Mouse (Mus musculus) ES-E14 (cell line): ENCODE measurements at regions not wholly inside any gene's neighbourhood (a gene's known extent, or its start where the extent isn't known, plus 50 kb on each side); places are given as distances from the start of the nearest gene placed in this dataset.

Experiments used
- CHD2 ChIP-seq: IDR thresholded peaks from 2 replicates; pipeline ENCODE4 v1.6.1; 2014; ENCODE audit warnings: mild to moderate bottlenecking, low read depth, low read length, inconsistent platforms
- HCFC1 ChIP-seq: IDR thresholded peaks from 2 replicates; pipeline ENCODE4 v1.6.1; 2012; ENCODE audit warnings: low read length, inconsistent platforms, borderline replicate concordance; ENCODE audit not compliant: insufficient read depth
- MAFK ChIP-seq: IDR thresholded peaks from 2 replicates; pipeline ENCODE4 v1.6.1; 2014; ENCODE audit warnings: mild to moderate bottlenecking, low read depth, low read length, inconsistent platforms; ENCODE audit not compliant: insufficient read depth
- ZC3H11A ChIP-seq: IDR thresholded peaks from 2 replicates; pipeline ENCODE4 v1.6.1; 2012; ENCODE audit warnings: low read depth, mild to moderate bottlenecking, inconsistent platforms, low read length, borderline replicate concordance
- ZNF384 ChIP-seq: IDR thresholded peaks from 2 replicates; pipeline ENCODE4 v1.6.1; 2012; ENCODE audit warnings: low read depth, low read length, inconsistent platforms

DNA sequence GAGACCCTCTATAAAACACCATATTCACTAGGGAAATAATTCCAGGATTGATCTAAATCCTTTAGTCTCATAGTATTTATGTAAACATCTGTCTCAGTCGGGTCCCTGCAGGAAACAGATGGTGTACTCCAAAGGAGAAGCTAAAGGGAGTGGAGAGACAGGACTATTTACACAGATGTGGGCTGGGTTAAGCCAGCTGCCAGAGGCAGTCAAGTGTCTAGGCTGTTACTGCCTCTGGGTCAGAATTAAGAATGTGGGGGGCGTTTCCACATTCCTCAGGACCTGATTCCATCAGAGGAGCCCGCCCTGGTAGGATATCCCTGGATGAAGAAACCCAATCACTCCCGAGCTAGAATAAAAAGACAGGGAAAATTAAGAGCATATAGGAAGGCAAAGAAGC lies 380.2 kb upstream of the Auts2 start:
- no peak for TF ChIP-seq HCFC1
- no peak for TF ChIP-seq MAFK
- TF ChIP-seq CHD2 = no peak
- no peak for TF ChIP-seq ZNF384
- no peak for TF ChIP-seq ZC3H11A
